Mouse (Mus musculus): ENCODE results near the gene Rfc5.
"Not testable (repeated sequence)": the region's sequence is repeated elsewhere in the genome, so short reads cannot be mapped to it uniquely, and the experiment has no call there.

Gene Rfc5

DNA sequence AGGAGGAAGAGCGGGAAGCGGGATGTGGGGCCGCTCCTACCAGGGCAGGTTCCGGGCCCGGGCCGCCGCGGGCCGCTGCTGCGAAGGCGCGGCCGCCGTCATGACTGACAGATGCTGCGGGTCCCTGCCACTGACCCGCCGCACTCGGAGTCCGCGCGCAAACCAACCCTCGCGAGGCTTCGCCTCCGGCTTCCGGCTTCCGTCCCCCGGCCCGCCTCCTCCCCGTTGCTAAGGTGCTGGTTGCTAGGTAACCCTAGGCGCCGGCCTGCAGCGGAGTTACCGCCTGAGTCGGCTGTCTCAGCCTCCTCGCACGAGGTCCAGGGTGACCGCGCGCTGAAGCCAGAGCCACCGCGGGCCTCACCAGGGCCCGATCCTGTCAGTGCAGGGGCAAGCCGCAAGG lies at the start of gene Rfc5:
Rfc5 (minus strand) TSS at position 171 of the 400 bp plus-strand sequence.
- in situ Hi-C loops (cut with MboI) = no loop called here

GRCm38 (mm10) chr5:117433501-117433900 lies 44.7 kb upstream of the Rfc5 start:
- in situ Hi-C loops (cut with MboI) = not testable (repeated sequence)

DNA sequence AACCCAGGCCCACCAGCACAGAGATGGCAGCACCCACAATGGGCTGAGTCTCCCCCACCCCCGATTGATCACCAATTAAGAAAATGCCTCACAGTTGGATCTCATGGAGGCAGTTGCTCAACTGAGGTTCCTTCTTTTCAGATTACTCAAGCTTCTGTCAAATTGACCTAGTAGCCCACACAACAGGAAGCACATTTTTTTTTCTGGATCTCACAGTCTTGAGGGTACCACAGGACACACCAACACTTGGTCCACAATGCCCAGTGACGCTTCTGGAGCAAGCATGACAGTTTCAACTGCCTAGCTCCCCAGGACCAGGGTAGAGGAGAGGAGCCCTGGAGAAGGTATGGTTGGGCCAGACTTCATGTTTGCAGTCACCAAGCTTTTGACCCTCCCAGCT lies 28.6 kb upstream of the Rfc5 start:
- in situ Hi-C loops (cut with MboI) = no loop called here

GRCm38 (mm10) chr5:117415011-117415912 lies 26.4 kb upstream of the Rfc5 start:
- in situ Hi-C loops (cut with MboI) = no loop called here

DNA sequence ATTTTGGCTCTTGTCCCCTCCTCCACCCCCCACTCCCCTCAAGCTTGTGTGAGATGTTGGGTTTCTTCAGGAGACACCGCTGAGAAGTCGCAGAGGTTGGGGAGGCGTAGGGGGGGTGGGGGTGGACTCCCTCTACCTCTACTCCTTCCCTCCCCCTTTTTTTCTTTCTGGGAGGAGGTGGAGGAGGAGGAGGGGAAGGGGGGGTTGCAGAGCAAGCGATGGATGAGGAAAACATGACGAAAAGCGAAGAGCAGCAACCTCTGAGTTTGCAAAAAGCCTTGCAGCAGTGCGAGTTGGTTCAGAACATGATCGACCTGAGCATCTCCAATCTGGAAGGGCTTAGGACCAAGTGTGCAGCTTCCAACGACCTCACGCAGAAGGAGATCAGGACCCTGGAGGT lies 25.8 kb upstream of the Rfc5 start:
- in situ Hi-C loops (cut with MboI) = no loop called here

DNA sequence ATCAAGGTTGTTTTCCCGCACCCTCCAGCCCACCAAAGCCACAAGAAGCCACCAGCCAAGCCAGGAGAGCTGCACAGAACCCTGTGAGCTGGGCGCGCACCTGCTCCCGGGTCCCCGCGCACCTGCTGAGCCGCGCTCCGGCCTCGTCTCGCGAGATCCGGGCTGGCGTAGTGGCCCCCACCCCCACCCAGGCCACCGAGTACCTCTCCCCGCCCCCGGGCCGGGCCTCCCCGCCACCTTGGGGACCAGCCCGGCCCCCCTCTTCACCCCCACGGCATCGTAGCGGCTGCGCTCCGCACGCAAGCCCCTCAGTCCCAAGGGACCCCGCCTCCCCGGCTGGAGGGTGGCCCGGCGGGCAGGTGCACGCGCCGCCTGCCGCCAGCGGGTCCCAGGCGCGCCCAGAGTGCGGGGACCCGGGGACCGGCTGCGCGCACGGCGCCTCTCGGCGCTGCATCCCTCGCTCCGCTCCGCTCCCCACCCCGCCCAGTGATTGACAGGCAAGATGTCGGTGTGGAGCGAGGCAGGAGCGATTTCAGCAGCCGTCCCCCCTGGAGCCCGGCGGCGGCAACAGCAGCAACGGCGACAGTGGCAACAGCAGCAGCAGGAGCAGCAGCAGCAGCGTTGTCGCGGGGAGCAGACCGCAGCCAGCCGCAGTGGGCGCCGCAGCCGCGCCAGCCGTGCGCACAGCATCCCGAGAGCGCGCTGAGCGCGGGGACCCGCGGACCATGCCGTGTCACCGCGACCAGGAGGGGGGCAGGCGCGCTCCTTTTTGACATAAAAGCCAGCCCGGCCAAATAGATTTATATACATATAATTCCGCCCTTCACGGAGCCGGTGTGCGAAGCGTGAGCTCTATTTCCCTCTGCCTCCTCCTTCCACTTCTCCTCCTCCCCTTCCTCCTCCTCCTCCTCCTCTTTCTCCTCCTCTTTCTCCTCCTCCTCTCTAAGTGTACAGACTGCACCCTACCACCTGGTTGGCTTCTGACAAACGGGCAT lies 25.0 kb upstream of the Rfc5 start, which contains the start of gene Ksr2:
Ksr2 (plus strand) TSS at position 494 of the 995 bp plus-strand sequence.
- in situ Hi-C loops (cut with MboI) = no loop called here

- in situ Hi-C loops (cut with MboI) = no loop called here
Measured at GRCm38 (mm10) chr5:117409369-117409768, 20.5 kb upstream of the Rfc5 start.

DNA sequence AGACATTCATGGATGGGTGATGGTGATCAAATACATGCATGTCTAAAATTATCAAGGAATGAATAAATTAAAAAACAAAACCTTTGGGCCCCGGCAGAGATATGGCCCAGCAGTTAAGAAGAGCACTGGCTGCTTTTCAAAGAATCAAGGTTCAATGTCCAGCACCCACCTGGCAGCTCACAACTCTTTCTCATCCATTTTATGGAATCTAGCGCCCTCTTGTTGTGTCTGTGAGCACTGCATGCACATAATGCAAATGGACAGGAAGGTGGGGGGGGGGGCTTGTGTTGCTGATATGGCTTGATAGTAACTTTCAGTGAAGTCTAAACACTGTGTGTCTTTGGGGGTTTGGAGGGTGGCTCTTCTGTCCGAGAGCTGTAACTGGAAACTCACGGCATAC lies 19.4 kb upstream of the Rfc5 start:
- in situ Hi-C loops (cut with MboI) = no loop called here

- in situ Hi-C loops (cut with MboI) = not testable (repeated sequence)
Measured at GRCm38 (mm10) chr5:117404671-117405070, 15.8 kb upstream of the Rfc5 start.

- in situ Hi-C loops (cut with MboI) = no loop called here
Measured at GRCm38 (mm10) chr5:117403609-117404008, 14.8 kb upstream of the Rfc5 start.

DNA sequence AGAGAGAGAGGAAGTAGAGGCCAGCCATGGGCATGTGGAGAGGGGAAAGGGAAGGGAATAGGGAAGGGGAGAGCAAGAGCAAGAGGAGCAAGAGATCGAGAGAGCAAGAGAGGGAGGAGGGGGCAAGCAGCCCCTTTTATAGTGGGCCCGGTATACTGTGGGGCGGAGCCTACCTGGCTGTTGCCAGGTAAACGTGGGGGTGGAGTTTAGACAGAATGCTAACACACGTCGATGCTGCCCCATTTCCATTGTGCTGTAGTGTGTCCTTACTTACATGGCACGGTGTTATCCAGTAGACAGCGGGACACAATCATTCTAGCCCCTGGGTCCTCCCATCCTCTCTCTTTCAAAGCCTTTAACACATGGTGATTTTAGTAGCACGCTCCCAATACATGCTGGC lies 10.4 kb upstream of the Rfc5 start:
- in situ Hi-C loops (cut with MboI) = no loop called here

DNA sequence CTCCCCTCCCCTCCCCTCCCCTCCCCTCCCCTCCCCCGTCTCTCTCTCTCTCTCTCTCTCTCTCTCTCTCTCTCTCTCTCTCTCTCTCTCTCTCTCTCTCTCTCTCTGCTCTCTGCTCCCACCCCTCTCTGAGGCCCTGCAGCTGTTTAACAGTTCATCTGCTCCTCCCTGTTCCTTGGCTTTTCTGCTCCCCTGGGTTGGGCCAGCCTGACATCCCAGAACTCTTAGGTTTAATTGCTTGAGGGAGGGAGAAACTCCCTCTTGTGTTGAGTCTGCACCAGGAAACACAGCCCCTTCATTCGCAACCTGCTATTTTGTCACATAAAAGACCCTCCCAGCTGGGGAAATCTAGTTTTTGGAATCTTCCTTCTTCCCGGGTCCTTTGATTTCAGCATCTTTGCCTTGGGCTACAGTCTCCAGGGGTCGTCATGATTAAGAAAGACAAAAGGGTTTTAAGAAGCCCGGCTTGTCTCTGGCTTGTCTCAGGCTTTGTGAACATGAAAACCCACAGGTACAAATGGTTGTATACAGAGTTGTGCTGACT lies 9.2 kb upstream of the Rfc5 start:
- in situ Hi-C loops (cut with MboI) = no loop called here

DNA sequence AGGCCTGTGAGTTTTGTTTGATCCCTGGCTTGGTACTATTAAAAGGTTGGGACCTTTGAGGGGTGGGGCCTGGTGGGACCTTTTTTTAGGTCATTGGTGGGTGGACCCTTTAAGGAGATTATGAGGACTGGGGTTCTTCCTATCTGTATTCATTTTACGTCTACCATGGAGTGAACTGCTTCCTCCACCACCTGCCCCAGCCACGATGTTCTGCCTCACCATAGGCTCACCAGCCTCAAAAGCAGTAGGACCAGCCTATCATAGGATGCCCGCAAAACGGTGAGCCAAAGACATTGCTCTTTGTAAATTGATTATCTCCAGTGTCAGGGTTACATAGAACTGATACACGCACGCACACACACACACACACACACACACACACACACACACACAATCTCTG lies 8.5 kb upstream of the Rfc5 start:
- in situ Hi-C loops (cut with MboI) = no loop called here

DNA sequence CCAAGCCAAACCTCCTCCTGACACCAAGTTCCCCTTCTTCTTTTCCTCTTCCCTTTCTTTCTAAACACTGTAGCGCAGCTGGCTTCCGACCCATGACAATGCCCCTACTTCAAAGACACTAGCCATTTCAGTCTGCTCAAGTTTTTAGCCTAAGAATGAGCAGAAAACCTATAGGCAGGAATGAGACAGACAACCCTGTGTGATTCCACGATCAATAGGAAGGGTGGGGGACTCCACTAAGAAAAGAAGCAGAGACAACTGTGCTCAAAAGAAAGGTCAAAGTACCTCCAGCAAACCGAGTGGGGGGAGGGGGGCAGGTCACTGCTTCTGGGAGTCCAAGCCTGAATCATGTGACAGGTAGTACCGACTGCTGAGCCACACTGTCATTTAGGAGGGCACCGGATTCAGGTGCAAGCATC lies 7.8 kb upstream of the Rfc5 start:
- in situ Hi-C loops (cut with MboI) = no loop called here

GRCm38 (mm10) chr5:117395834-117396233 lies 7.0 kb upstream of the Rfc5 start:
- in situ Hi-C loops (cut with MboI) = no loop called here

DNA sequence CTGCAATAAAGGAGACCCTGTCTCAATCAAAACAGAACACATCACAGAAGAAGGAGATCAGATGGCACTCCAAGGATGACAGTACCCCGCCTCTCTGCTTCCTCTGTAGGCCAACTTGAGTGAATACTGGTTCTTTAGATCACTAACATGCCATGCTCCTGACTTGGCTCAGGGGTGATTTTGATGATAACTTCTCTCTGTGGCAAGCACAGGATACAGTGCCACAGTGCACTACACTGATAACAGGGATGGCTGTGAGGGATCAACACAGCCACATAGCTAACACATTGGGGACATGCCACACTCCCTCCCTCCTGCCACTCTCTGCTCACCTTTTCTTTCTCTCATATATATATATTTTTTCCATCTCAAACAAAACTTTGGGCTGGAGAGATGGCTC lies 2.0 kb upstream of the Rfc5 start:
- in situ Hi-C loops (cut with MboI) = no loop called here

DNA sequence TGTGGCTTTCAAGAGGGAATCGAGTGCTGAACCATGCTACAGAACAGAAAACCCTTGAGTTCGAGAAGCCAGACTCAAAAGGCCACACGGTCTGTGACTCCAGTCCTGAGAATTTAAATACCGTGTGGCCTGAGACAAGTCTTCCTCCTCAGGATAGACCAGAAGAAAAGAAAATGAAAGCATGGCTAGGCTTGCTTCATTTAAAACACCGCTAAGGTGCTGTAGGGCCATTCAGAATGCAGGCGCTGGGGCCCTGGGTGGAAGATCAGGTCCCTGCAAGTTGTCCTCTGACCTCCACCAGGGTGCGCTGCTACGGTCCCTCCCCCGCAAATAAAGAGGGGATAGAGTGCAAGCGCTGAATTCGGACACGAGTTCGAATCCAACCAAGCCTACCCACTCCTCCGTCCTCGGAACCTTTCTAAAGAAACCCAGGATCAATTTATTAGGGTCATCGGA lies 523 bp downstream of the Rfc5 start:
- in situ Hi-C loops (cut with MboI) = no loop called here

- in situ Hi-C loops (cut with MboI) = no loop called here
Measured at GRCm38 (mm10) chr5:117383198-117383597, 5.6 kb downstream of the Rfc5 start.

DNA sequence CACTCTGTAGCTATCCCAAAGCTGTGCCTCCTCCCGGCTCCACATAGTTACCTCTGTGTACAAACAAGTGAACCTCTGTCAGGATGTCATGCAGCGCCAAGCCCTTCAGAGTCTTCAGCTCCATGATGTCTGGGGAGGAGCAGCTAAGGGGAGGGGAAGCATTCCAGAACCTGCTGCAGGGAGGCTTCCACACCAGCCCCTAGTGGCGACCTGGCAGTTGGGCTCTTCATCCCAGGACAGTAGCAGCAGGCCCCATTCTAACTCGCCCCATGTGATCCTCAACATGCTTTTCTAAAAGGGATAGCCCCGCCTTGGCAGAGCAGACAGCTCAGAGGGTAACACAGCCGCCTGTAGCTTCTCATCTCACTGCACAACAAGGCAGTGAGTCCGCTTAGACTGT lies 7.1 kb downstream of the Rfc5 start:
- in situ Hi-C loops (cut with MboI) = no loop called here

- in situ Hi-C loops (cut with MboI) = no loop called here
Measured at GRCm38 (mm10) chr5:117380199-117380598, 8.6 kb downstream of the Rfc5 start.

DNA sequence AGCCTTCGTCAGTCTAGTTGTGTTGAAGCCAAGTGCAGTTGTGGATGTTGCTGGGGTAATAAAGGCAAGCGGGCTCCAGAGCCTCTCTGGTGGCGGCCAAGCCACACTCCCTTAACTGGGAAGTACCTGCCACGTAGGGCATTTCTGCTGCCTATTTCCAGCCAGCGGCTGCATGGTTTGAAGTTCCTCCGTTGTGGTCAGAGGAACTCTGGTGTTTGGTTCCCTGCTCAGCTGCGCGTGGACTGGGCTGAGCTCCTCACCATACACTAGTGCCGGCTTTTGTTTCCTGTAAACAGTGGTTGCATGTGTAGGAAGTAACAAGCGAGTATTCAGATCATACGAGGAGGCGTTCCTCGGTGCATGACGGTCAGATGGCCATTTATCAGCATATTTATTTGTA lies 11.1 kb downstream of the Rfc5 start:
- in situ Hi-C loops (cut with MboI) = not testable (repeated sequence)

DNA sequence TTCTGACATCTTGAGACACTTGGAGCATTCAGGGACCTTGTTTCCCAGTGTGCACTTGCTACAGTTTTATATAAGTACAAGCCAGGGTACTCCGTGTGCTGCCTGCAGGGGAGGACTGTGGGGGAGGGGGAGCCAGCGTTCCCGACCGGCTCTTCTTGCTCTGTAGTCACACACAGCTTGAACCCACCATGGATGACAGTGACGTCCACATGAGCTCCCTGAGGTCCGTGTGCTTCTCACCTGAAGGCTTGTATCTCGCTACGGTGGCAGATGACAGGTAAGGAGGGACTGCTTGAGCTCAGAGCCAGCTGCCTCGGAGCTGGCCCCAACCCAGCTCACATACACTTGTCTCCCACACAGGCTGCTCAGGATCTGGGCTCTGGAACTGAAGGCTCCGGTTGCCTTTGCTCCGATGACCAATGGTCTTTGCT lies 12.5 kb downstream of the Rfc5 start:
- in situ Hi-C loops (cut with MboI) = no loop called here

All from mature B cell (primary cell).